Mouse (Mus musculus): ENCODE measurements at regions not wholly inside any gene's neighbourhood (a gene's known extent, or its start where the extent isn't known, plus 50 kb on each side); places are given as distances from the start of the nearest gene placed in this dataset.

DNA sequence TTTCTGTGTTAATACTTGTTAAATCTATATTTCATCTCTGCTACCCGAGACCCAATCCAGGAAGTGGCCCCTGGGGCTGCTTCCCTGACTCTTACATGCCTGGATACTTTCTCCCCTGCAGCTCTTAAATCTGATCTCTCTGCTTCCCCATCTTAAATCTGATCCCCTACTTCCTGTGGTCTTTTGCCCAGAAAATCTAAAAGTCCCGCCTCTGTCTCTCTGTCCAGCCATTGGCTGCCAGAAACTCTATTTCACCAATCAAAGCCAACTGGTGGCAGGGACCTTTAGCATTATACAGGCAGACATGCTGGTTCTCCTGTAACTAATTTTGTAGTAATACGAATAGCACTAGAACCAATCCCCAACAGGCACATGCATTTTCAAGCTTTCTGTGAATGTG is 59.0 kb upstream of the Ccdc91 start:
- WGBS, result 84% methylated on average over 3 of the region's 3 CpGs
- Histone ChIP-seq H3K27me3 (ENCODE audit: control insufficient read depth, insufficient read depth, low read length) (no peaks in the 10 kb centered on the region), H3K4me3 (replicated peaks; ENCODE audit: insufficient read depth, low read depth, low read length) (no peak overlapping the region), H3K4me1 (ENCODE audit: control insufficient read depth, insufficient read depth, low read length) (no peaks in the 10 kb centered on the region), H3K27ac (ENCODE audit: insufficient read depth, low read length) (no peak overlapping the region)
- TF ChIP-seq POLR2A (IDR thresholded peaks at IDR 0.05; ENCODE audit: borderline replicate concordance, insufficient read depth, low read length), result no peak
- no peak for TF ChIP-seq CTCF (IDR thresholded peaks at IDR 0.05; ENCODE audit: borderline replicate concordance, insufficient read depth, low read depth, low read length)
- DNase-seq, result no peak

DNA sequence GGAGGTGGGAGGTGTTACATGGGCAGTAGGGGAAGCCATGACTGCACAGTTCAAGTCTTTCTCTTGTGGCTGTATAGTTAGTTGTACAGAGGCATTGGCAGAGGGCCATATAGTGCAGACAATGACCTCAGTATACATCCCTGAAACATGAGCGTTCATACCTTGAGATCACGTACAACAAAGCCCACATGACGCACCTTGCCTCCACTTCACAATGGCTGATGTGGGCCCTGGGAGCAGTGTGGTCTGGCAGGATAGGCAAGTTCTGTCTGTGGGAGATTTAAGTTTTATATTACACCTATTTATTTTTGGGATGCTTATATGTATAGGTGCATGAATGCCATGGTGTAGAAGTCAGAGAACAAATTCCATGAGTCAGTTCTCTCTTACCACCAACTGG is 61.9 kb upstream of the Ccdc91 start:
- DNase-seq, result no peak
- WGBS, result 93% methylated on average over 3 of the region's 3 CpGs
- TF ChIP-seq CTCF (IDR thresholded peaks at IDR 0.05; ENCODE audit: borderline replicate concordance, insufficient read depth, low read depth, low read length) (no peak), POLR2A (IDR thresholded peaks at IDR 0.05; ENCODE audit: borderline replicate concordance, insufficient read depth, low read length) (no peak)

DNA sequence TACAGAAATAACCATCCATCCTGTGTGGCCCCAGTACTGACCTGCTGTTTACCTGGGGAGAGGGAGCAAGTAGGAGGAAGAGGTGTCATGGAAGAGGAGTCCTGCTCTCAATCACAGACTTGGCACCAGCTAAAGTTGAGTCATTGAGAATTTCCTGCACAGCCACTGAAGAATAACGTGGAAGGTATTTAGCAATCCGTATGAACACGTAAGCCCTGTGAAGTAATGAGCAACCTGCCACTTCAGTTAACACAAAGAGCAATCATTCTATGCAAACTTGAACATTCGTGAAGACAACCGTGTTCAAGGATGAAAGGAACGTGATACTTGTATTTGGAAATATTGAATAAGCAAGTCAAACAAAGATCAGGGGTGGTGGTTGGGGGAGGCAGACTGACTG is 77.6 kb upstream of the Ccdc91 start:
- whole genome bisulfite sequencing, result 88% methylated on average over 6 of the region's 6 CpGs
- DNase-seq, result no peak
- no peak overlapping the region for H3K27ac ChIP-seq (ENCODE audit: insufficient read depth, low read length)
- TF ChIP-seq POLR2A (IDR thresholded peaks at IDR 0.05; ENCODE audit: borderline replicate concordance, insufficient read depth, low read length) (no peak), CTCF (IDR thresholded peaks at IDR 0.05; ENCODE audit: borderline replicate concordance, insufficient read depth, low read depth, low read length) (no peak)
- H3K4me3 ChIP-seq (replicated peaks; ENCODE audit: insufficient read depth, low read depth, low read length), result no peak overlapping the region
- no peaks in the 10 kb centered on the region for H3K27me3 ChIP-seq (ENCODE audit: control insufficient read depth, insufficient read depth, low read length)
- no peaks in the 10 kb centered on the region for H3K4me1 ChIP-seq (ENCODE audit: control insufficient read depth, insufficient read depth, low read length)

More for the DNA sequence above, 61.9 kb upstream of the Ccdc91 start:
- no peak overlapping the region for H3K27ac ChIP-seq (ENCODE audit: insufficient read depth, low read length)
- no peaks in the 10 kb centered on the region for H3K27me3 ChIP-seq (ENCODE audit: control insufficient read depth, insufficient read depth, low read length)
- H3K4me3 ChIP-seq (replicated peaks; ENCODE audit: insufficient read depth, low read depth, low read length), result no peak overlapping the region
- no peaks in the 10 kb centered on the region for H3K4me1 ChIP-seq (ENCODE audit: control insufficient read depth, insufficient read depth, low read length)

DNA sequence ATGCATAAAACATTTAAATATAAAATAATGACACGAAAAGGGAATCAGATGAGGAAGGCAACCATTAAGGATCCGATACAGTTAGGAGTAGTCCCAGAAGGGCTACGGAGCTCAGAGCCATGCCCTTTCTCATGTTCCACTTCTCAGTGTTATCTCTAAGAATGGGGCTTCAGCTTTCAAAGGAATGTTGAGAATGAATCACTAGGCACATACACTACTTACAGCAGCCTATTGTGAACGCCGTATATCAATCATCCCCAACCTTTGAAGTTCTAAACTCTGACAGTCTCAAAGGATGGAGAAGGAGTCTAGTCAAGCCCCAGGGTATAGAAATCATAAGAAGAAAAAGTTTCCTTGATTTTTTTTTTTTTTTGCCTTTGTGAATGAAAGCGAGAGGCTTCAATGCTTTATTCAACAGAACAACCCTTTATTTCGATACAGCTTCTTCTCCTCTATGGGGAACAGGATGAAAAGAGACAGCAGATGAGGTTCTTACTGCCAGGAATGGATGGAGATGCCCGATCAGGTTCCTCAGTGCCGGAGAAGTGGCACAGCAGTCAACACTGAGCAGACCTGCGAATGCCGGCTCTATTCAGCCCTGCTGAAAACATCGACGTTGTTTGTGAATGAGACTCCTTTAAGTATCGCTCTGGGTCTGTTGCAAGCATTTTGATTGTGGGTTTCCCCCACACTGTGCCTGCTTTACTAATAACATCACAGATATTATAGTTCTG is 84.0 kb upstream of the Ccdc91 start:
- DNase-seq, result no peak
- no peak overlapping the region for H3K27ac ChIP-seq (ENCODE audit: insufficient read depth, low read length)
- TF ChIP-seq POLR2A (IDR thresholded peaks at IDR 0.05; ENCODE audit: borderline replicate concordance, insufficient read depth, low read length) (no peak), CTCF (IDR thresholded peaks at IDR 0.05; ENCODE audit: borderline replicate concordance, insufficient read depth, low read depth, low read length) (no peak)
- WGBS, result 56% methylated on average over 14 of the region's 14 CpGs
- H3K4me1 ChIP-seq (ENCODE audit: control insufficient read depth, insufficient read depth, low read length), result no peaks in the 10 kb centered on the region
- no peak overlapping the region for H3K4me3 ChIP-seq (replicated peaks; ENCODE audit: insufficient read depth, low read depth, low read length)
- H3K27me3 ChIP-seq (ENCODE audit: control insufficient read depth, insufficient read depth, low read length), result no peaks in the 10 kb centered on the region

DNA sequence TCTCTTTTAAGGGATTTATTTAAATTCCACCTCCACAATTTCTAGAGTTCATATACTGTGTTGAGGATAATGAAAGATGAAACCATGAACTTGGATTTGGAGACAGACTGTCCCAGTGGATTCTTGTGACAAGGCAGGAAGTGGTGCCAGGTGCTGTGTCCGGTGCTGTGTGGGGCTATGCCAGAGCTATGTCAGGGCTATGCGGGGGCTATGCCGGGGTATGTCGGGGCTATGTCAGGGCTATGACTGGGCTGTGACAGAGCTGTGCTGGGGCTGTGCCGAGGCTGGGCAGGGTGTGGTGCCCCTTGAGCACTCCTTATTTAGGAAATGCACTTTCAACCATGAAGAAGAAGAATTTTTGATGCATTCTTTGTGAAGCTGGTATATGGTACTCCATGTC is 85.1 kb upstream of the Ccdc91 start:
- Histone ChIP-seq H3K27ac (ENCODE audit: insufficient read depth, low read length) (no peak overlapping the region), H3K27me3 (ENCODE audit: control insufficient read depth, insufficient read depth, low read length) (no peaks in the 10 kb centered on the region), H3K4me3 (replicated peaks; ENCODE audit: insufficient read depth, low read depth, low read length) (no peak overlapping the region), H3K4me1 (ENCODE audit: control insufficient read depth, insufficient read depth, low read length) (no peaks in the 10 kb centered on the region)
- 37% methylated on average over 5 of the region's 5 CpGs for whole genome bisulfite sequencing
- TF ChIP-seq POLR2A (IDR thresholded peaks at IDR 0.05; ENCODE audit: borderline replicate concordance, insufficient read depth, low read length), result no peak
- no peak for DNase-seq

DNA sequence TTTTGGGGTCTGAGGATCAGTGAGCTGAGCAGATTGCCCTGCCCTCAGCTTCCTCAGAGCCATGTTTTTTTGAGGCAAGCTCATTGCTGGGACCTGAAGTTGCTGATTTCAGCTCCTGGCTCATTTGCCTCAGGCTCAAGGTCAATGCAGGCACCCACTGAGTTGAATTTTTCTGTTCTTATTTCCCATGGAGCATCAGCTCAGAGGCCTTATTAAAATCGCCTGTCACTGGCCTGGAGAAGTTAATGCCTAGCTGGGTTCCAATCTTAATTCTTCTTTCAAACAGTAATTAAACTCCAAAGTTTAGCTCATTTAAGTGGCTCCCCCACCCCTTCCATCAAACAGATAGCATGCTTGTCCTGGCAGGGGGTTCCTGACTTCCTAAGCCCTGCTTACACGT is 86.9 kb upstream of the Ccdc91 start:
- Histone ChIP-seq H3K4me1 (ENCODE audit: control insufficient read depth, insufficient read depth, low read length) (no peaks in the 10 kb centered on the region), H3K27ac (ENCODE audit: insufficient read depth, low read length) (no peak overlapping the region), H3K27me3 (ENCODE audit: control insufficient read depth, insufficient read depth, low read length) (no peaks in the 10 kb centered on the region), H3K4me3 (replicated peaks; ENCODE audit: insufficient read depth, low read depth, low read length) (no peak overlapping the region)
- no peak for DNase-seq
- 13% methylated on average over 2 of the region's 2 CpGs for WGBS
- TF ChIP-seq CTCF (IDR thresholded peaks at IDR 0.05; ENCODE audit: borderline replicate concordance, insufficient read depth, low read depth, low read length) (no peak), POLR2A (IDR thresholded peaks at IDR 0.05; ENCODE audit: borderline replicate concordance, insufficient read depth, low read length) (no peak)

DNA sequence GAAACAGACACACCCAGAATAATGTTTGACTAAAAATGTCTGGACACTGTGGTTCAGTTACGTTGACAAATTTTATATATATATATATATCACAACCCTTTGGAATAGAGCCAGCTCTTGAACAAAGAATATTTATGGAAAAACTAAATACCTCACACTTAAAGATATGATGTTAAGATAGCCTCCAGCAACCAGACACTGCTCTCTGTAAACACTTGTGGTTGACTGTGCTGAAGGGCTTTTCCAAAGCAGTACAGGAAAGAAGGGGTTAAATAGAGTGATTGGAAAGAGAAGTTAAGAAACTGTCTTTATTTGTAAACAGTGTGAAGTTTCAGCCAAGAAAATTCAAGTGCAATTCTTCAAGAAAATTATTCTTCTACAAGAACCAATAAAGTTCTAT is 90.0 kb upstream of the Ccdc91 start:
- no peak for TF ChIP-seq CTCF (IDR thresholded peaks at IDR 0.05; ENCODE audit: borderline replicate concordance, insufficient read depth, low read depth, low read length)
- no peak for TF ChIP-seq POLR2A (IDR thresholded peaks at IDR 0.05; ENCODE audit: borderline replicate concordance, insufficient read depth, low read length)
- DNase-seq, result no peak
- Histone ChIP-seq H3K4me3 (replicated peaks; ENCODE audit: insufficient read depth, low read depth, low read length) (no peak overlapping the region), H3K27me3 (ENCODE audit: control insufficient read depth, insufficient read depth, low read length) (no peaks in the 10 kb centered on the region), H3K4me1 (ENCODE audit: control insufficient read depth, insufficient read depth, low read length) (no peaks in the 10 kb centered on the region), H3K27ac (ENCODE audit: insufficient read depth, low read length) (no peak overlapping the region)
- WGBS, result 73% methylated on average over 1 of the region's 1 CpGs

DNA sequence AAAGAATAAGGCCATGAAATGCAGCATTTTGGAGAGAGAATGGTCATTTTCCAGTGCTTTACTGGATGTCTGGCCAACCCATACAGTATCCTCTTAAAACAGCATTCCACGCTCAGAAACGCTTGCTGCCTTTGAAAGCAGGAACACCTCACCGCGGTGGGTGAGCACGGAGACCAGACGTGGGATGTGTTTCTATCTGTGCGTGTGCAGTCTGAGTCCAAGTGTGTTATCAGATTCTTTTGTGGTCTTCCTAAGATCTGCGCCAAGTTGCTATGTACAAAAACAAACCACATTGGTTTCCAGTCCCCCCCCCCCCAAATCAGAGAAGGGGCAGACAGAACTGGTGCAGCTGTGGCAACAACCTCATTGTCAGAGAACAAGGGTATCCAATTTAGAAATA is 95.1 kb upstream of the Ccdc91 start:
- H3K4me1 ChIP-seq (ENCODE audit: control insufficient read depth, insufficient read depth, low read length), result no peaks in the 10 kb centered on the region
- no peaks in the 10 kb centered on the region for H3K27me3 ChIP-seq (ENCODE audit: control insufficient read depth, insufficient read depth, low read length)
- DNase-seq, result no peak
- H3K4me3 ChIP-seq (replicated peaks; ENCODE audit: insufficient read depth, low read depth, low read length), result no peak overlapping the region
- WGBS, result 82% methylated on average over 8 of the region's 8 CpGs
- no peak for TF ChIP-seq POLR2A (IDR thresholded peaks at IDR 0.05; ENCODE audit: borderline replicate concordance, insufficient read depth, low read length)
- no peak for TF ChIP-seq CTCF (IDR thresholded peaks at IDR 0.05; ENCODE audit: borderline replicate concordance, insufficient read depth, low read depth, low read length)
- H3K27ac ChIP-seq (ENCODE audit: insufficient read depth, low read length), result no peak overlapping the region

Data from cerebellum, adult 2 months (tissue).